Mouse (Mus musculus) E14TG2a.4 (cell line): ENCODE results near the gene Chaf1a.

Experiments used
- CTCF ChIP-seq: conservative IDR thresholded peaks from 2 replicates; pipeline ENCODE4 v1.5.1; 2014; ENCODE audit warnings: low read length
- NANOG ChIP-seq: IDR thresholded peaks from 2 replicates; pipeline ENCODE4 v1.6.1; 2014; ENCODE audit warnings: borderline replicate concordance, low read length, mixed read lengths

- no peak for TF ChIP-seq CTCF
- no peak for TF ChIP-seq NANOG
Observed at GRCm38 (mm10) chr17:56024476-56024875, 15.8 kb upstream of the Chaf1a start.
